Mouse (Mus musculus) hindbrain, embryonic 12.5 days (tissue): ENCODE measurements at regions not wholly inside any gene's neighbourhood (a gene's known extent, or its start where the extent isn't known, plus 50 kb on each side); places are given as distances from the start of the nearest gene placed in this dataset.
"Not testable (repeated sequence)": the region's sequence is repeated elsewhere in the genome, so short reads cannot be mapped to it uniquely, and the experiment has no call there.

Experiments used
- ATAC-seq: fragments of 200-750 bp; cut with Nextera tagmentation; 2 replicates; pipeline ENCODE4 v1.8.0; 2017; ENCODE audit warnings: moderate TSS enrichment; ENCODE audit not compliant: low FRiP score
- H3K27ac ChIP-seq: fragments of 300-500 bp; sonication (generic); 2 replicates; pipeline ENCODE4 v1.5.1; 2016; ENCODE audit warnings: mild to moderate bottlenecking
- H3K27me3 ChIP-seq: fragments of 300-500 bp; sonication (generic); 2 replicates; pipeline ENCODE4 v1.6.1; 2016; ENCODE audit warnings: mild to moderate bottlenecking
- H3K36me3 ChIP-seq: fragments of 300-500 bp; sonication (generic); 2 replicates; pipeline ENCODE4 v1.6.1; 2016; ENCODE audit warnings: mild to moderate bottlenecking
- H3K4me1 ChIP-seq: fragments of 300-500 bp; sonication (generic); 2 replicates; pipeline ENCODE4 v1.6.1; 2016
- H3K4me2 ChIP-seq: fragments of 300-500 bp; sonication (generic); replicated peaks from 2 replicates; pipeline ENCODE4 v1.6.1; 2016; ENCODE audit warnings: mild to moderate bottlenecking
- H3K4me3 ChIP-seq: fragments of 300-500 bp; sonication (generic); 2 replicates; pipeline ENCODE4 v1.5.1; 2016; ENCODE audit warnings: mild to moderate bottlenecking
- H3K9ac ChIP-seq: fragments of 300-500 bp; sonication (generic); 2 replicates; pipeline ENCODE4 v1.6.1; 2016; ENCODE audit warnings: mild to moderate bottlenecking, moderate library complexity
- H3K9me3 ChIP-seq: fragments of 300-500 bp; sonication (generic); replicated peaks from 2 replicates; pipeline ENCODE4 v1.6.1; 2016; ENCODE audit warnings: mild to moderate bottlenecking
- WGBS: fragments of 180-500 bp; shearing (Covaris S2); methylation state at CpG from one replicate; pipeline ENCODE4 v1.1.7; 2016; 5-methylcytosine and 5-hydroxymethylcytosine counted together

DNA sequence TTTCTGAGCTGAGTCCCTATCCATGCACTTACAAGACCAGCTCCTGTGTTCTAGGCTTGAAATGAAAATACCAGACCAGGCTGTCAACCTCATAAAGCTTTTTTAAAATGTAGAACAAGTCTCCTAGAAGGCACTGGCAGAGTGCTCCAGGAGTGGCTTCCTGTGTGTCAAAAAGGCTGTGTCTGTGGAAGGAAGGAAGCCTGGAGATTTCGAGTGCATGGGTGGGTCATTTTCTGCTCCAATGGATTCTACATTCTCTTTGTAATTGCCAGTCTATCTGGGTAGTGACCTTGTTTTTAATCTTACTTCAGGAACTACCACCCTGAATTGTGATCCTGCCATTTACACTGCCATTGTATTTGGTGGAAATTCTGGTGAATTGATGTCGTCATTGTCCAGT lies 113.9 kb upstream of the Slc38a2 start:
- 76% methylated on average over 2 of the region's 2 CpGs for WGBS
- no peak overlapping the region for H3K27ac ChIP-seq
- H3K4me1 ChIP-seq: no peaks in the 10 kb centered on the region
- H3K27me3 ChIP-seq: no peaks in the 10 kb centered on the region
- H3K36me3 ChIP-seq: no peaks in the 10 kb centered on the region
- peaks cover 14% of the 10 kb centered on the region; the same call in 1 of the 2 replicates for H3K9me3 ChIP-seq
- no peak overlapping the region for H3K4me2 ChIP-seq
- H3K4me3 ChIP-seq: no peak overlapping the region
- no peak overlapping the region for H3K9ac ChIP-seq
- ATAC-seq: no peak

DNA sequence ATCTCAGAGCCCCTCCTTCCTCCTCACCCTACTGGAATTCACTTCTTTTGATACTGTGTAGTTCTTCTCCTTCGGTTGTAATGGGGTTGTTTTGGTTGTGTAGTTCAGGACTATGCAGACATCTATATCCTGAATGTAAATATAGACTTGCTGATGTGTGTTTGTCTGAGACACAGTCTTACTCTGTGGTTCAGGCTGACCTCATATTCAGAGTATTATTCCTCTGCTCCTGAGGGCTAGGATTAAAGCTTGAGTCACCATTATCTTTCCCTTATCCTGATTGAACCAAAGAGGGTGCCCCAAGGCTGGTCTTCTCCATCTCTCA lies 103.2 kb upstream of the Slc38a2 start:
- H3K27me3 ChIP-seq: no peaks in the 10 kb centered on the region
- no peak overlapping the region for H3K4me2 ChIP-seq
- H3K36me3 ChIP-seq: no peaks in the 10 kb centered on the region
- H3K27ac ChIP-seq: no peak overlapping the region
- H3K4me3 ChIP-seq: no peak overlapping the region
- H3K4me1 ChIP-seq: no peaks in the 10 kb centered on the region
- H3K9me3 ChIP-seq: no peaks in the 10 kb centered on the region
- ATAC-seq: no peak
- 77% methylated on average over 1 of the region's 1 CpGs for WGBS
- H3K9ac ChIP-seq: no peak overlapping the region

DNA sequence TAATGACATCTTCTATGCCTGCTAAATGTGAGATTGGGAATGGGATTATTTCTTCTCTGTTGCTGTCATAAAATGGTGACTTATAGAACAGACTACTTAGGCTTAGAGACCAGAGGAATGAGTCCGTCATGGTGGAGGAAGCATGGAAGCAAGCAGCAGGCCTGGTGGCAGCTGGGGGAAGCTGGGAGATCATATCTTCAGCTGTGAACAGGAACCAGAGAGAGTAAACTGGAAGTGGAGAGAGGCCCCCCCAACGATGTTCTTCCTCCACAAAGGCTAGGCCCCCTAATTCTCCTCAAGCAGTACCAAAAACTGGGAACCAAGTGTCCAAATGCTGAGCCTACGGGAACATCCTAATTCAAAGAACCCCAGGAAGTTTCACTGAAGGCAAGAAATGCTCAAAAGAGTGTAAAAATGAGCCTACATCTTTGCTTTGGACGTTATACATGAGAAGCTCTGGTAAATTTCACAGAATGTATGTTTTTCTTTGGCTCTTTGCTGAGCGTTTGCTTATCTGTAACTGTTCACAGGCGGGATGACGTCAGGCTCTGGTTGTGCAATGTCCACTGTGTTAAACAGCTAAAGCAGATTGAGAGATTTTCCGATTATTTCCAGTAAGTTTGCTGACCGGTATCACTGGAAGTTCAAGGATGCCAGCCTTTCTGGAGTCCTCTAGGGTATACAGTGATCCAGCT lies 102.7 kb upstream of the Slc38a2 start:
- Histone ChIP-seq H3K27ac (no peak overlapping the region), H3K27me3 (no peaks in the 10 kb centered on the region), H3K4me3 (no peak overlapping the region), H3K9me3 (no peaks in the 10 kb centered on the region), H3K4me2 (no peak overlapping the region), H3K36me3 (no peaks in the 10 kb centered on the region), H3K4me1 (no peaks in the 10 kb centered on the region), H3K9ac (no peak overlapping the region)
- 82% methylated on average over 9 of the region's 9 CpGs for WGBS
- ATAC-seq: no peak

DNA sequence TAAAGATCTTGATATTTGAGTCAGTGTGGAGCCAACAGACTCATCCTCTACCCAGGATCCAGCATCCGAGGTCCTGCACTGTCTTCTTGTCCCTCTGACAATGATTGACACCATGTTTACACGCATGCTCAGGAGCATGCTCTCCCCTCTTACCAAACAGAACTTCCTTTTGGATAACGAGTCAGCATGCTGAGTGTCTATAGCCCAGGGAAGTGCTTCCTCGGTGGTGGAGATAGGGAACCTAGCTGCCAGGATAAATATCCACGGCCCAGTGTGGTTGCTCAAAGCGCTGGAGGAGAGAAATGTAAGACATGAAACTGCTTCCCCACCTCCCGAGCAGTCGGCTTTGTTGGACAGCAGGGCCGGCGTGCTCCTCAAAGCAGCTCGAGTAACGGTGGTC lies 99.7 kb upstream of the Slc38a2 start:
- H3K4me2 ChIP-seq: no peak overlapping the region
- H3K9me3 ChIP-seq: no peaks in the 10 kb centered on the region
- WGBS: 61% methylated on average over 12 of the region's 12 CpGs
- no peaks in the 10 kb centered on the region for H3K36me3 ChIP-seq
- H3K4me3 ChIP-seq: no peak overlapping the region
- H3K27me3 ChIP-seq: no peaks in the 10 kb centered on the region
- H3K4me1 ChIP-seq: no peaks in the 10 kb centered on the region
- ATAC-seq: no peak
- no peak overlapping the region for H3K9ac ChIP-seq
- no peak overlapping the region for H3K27ac ChIP-seq

DNA sequence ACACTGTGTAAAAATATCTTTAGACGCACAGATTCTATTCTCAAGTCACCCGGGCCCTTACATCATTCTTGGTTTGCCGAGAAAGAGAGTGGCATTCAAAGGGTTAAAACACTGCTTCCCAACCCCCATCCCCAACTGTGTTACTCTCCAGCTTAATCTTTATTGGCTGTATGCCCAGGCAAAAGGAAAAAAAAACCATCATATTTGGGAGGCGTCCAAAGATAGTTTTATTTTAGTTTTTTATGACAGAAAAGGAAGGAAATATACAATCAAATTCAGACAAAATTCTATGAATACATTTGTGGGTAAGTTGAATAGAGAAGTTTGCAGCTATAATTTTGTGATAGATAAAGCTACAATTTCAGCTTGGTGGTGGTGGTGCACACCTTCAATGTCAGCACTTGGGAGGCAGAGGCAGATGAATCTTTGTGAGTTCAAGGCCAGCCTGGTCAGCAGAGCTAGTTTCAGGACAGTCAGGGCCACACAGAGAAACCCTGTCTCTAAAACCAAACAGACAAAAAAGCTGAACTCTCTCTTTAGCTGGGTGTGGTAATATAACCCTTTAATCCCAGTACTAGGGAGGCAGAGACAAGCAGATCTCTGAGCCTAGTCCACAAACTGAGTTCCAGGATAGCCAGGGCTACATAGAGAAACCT lies 98.2 kb upstream of the Slc38a2 start:
- no peak overlapping the region for H3K4me3 ChIP-seq
- WGBS: 73% methylated on average over 4 of the region's 4 CpGs
- no peak overlapping the region for H3K9ac ChIP-seq

DNA sequence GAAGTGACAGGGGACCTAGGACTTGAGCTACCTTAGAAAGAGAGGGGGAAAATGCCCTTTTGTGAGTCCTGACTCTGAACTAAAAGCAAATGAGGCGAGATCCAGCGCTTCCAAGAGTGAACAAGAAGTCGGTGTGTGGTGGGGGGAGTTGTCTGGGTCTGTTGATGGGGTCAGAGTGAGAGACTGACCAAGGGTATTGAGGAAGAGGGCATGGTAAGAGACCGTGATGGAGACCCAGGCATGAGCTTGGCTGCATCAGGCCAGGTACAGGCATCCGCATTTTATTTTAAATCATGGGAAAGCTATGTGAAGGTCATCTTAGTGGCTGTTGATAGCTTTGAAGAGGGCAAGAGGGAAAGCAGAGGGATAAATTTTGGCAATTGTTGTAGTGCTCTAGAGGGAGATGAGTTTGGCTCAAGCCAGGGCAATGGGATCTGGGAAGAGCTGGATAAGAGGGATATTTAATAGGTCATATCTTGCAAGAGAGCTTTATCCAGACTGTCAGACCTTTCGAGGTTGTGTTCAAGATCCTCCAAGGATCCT lies 94.7 kb upstream of the Slc38a2 start:
- no peak overlapping the region for H3K4me3 ChIP-seq
- no peak for ATAC-seq
- H3K36me3 ChIP-seq: no peaks in the 10 kb centered on the region
- no peak overlapping the region for H3K27ac ChIP-seq
- no peak overlapping the region for H3K9ac ChIP-seq
- no peaks in the 10 kb centered on the region for H3K4me1 ChIP-seq
- H3K9me3 ChIP-seq: no peaks in the 10 kb centered on the region
- no peaks in the 10 kb centered on the region for H3K27me3 ChIP-seq
- no peak overlapping the region for H3K4me2 ChIP-seq
- WGBS: 93% methylated on average over 6 of the region's 6 CpGs

More for the DNA sequence above, 98.2 kb upstream of the Slc38a2 start:
- H3K36me3 ChIP-seq: no peaks in the 10 kb centered on the region
- no peak overlapping the region for H3K27ac ChIP-seq
- ATAC-seq: no peak
- H3K9me3 ChIP-seq: no peaks in the 10 kb centered on the region
- H3K4me2 ChIP-seq: no peak overlapping the region
- no peaks in the 10 kb centered on the region for H3K4me1 ChIP-seq
- no peaks in the 10 kb centered on the region for H3K27me3 ChIP-seq

DNA sequence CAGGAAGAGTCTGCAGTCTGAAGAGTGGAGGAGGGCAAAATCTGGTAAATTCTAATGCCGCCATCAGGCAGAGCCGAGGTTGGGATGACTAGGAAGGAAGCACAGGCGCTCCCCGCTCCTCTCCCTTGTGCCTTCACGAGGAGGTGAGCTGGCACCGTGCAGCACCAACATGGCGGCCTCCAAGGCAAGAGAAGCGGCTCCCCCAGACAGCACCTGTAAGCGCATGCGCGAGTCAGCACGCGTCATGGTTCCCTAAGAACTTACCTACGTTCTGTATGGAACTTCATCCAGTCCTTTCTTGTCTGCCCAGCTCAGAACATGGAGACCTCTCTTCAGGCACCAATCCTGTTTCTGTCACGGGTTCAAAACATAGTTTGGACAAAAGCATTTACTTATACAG lies 93.7 kb upstream of the Slc38a2 start:
- no peaks in the 10 kb centered on the region for H3K9me3 ChIP-seq
- H3K27ac ChIP-seq: no peak overlapping the region
- H3K9ac ChIP-seq: no peak overlapping the region
- no peak for ATAC-seq
- no peaks in the 10 kb centered on the region for H3K27me3 ChIP-seq
- no peak overlapping the region for H3K4me2 ChIP-seq
- H3K4me1 ChIP-seq: no peaks in the 10 kb centered on the region
- no peak overlapping the region for H3K4me3 ChIP-seq
- 96% methylated on average over 15 of the region's 15 CpGs for WGBS
- no peaks in the 10 kb centered on the region for H3K36me3 ChIP-seq

DNA sequence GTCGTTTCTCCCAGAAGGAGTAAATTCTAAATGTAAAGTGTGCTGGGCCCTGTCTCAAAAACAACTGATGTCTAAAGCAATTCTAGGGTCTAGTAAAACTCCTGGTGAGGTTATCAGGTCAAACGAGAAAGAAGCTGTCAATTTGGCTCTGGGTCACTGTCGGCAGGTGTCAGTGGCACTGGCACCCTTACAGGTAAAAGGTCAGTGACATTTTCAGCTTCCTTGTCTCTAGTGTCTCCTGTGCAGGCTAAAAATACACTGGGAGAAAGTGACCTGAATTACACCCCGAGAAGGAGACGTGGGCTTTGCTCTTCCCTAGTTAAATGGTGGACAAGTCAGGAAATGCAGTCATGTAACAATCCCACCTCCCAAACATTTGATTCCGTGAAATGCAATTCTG lies 91.8 kb upstream of the Slc38a2 start:
- H3K4me2 ChIP-seq: no peak overlapping the region
- H3K27me3 ChIP-seq: no peaks in the 10 kb centered on the region
- no peak overlapping the region for H3K27ac ChIP-seq
- 75% methylated on average over 6 of the region's 6 CpGs for whole genome bisulfite sequencing
- no peaks in the 10 kb centered on the region for H3K4me1 ChIP-seq
- H3K36me3 ChIP-seq: no peaks in the 10 kb centered on the region
- no peaks in the 10 kb centered on the region for H3K9me3 ChIP-seq
- H3K9ac ChIP-seq: no peak overlapping the region
- ATAC-seq: no peak
- no peak overlapping the region for H3K4me3 ChIP-seq

DNA sequence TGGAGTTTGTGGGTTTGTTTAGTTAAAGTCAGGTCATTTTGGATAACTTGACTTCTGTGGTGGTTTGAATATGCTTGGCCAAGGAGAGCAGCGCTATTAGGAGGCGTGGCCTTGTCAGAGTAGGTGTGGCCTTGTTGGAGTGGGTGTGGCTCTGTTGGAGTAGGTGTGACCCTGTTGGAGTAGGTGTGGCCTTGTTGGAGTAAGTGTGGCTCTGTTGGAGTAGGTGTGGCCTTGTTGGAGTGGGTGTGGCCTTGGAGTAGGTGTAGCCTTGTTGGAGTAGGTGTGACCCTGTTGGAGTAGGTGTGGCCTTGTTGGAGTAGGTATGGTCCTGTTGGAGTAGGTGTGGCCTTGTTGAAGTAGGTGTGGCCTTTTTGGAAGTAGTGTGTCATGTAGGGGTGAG lies 88.4 kb upstream of the Slc38a2 start:
- not testable (repeated sequence) for H3K27ac ChIP-seq, H3K4me3 ChIP-seq, H3K4me2 ChIP-seq, H3K4me1 ChIP-seq, H3K36me3 ChIP-seq, H3K27me3 ChIP-seq, ATAC-seq, H3K9me3 ChIP-seq, H3K9ac ChIP-seq
- 94% methylated on average over 2 of the region's 2 CpGs for WGBS

DNA sequence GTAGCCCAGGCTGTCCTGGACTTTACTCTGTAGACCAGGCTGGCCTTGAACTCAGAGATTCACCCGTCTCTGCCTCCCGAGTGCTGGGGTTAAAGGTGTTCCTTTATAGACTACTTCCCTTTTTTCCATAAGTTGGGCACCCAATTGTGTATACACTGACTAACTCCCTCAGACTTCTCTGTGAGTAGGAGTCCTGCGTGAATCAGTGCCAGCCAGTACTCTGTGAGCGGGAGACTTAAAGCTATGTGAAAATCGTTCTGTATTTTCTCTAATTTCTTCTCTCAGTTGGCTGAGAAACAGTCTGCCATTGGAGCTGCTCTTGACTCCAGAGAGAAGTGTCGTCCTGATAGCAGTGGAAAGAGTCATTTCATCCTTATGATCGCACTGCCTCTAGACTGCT lies 85.0 kb upstream of the Slc38a2 start:
- no peaks in the 10 kb centered on the region for H3K36me3 ChIP-seq
- H3K4me1 ChIP-seq: no peaks in the 10 kb centered on the region
- no peaks in the 10 kb centered on the region for H3K27me3 ChIP-seq
- no peak overlapping the region for H3K27ac ChIP-seq
- ATAC-seq: no peak
- whole genome bisulfite sequencing: 91% methylated on average over 7 of the region's 7 CpGs
- no peak overlapping the region for H3K4me2 ChIP-seq
- no peak overlapping the region for H3K9ac ChIP-seq
- no peaks in the 10 kb centered on the region for H3K9me3 ChIP-seq
- H3K4me3 ChIP-seq: no peak overlapping the region

DNA sequence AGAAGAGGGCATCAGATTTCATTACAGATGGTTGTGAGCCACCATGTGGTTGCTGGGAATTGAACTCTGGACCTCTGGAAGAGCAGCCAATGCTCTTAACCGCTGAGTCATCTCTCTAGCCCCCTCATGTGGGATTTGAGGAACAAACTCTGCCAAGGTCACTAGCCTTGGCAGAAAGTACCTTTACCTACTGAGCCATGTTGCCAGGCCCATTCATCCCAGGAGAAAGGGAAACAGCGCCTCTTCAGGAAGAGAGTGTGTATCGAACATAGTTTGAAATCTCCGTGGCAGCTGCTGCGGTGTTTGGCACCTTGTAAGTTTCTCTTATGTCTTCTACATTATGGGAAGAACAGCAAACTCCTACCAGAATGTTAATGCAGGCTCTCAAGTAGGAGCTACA lies 82.0 kb upstream of the Slc38a2 start:
- ATAC-seq: no peak
- WGBS: 74% methylated on average over 5 of the region's 5 CpGs
- no peaks in the 10 kb centered on the region for H3K9me3 ChIP-seq
- no peak overlapping the region for H3K4me2 ChIP-seq
- H3K4me3 ChIP-seq: no peak overlapping the region
- no peaks in the 10 kb centered on the region for H3K36me3 ChIP-seq
- no peak overlapping the region for H3K27ac ChIP-seq
- no peak overlapping the region for H3K9ac ChIP-seq
- H3K27me3 ChIP-seq: no peaks in the 10 kb centered on the region
- no peaks in the 10 kb centered on the region for H3K4me1 ChIP-seq

DNA sequence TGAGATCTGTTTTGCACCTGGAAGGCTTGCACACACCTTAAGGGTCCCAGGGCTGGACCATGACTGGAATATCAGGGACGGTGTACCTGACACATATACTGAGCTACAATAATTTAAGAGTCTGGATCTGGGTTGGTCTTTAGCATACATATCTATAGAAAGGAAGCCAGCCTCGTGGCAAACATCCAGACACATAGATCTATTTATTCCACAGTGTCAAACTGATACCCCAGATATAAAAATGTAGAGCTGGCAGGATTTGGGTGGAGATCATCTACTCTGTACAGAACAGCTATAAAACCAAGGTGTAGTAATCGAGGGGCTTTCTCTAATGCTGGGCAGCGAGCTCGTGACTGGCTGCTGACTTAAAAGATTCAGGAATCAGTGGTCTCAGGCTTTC lies 81.1 kb upstream of the Slc38a2 start:
- Histone ChIP-seq H3K27me3 (no peaks in the 10 kb centered on the region), H3K27ac (no peak overlapping the region), H3K9ac (no peak overlapping the region), H3K9me3 (no peaks in the 10 kb centered on the region), H3K36me3 (no peaks in the 10 kb centered on the region), H3K4me1 (no peaks in the 10 kb centered on the region), H3K4me2 (no peak overlapping the region), H3K4me3 (no peak overlapping the region)
- WGBS: 89% methylated on average over 5 of the region's 5 CpGs
- ATAC-seq: no peak

DNA sequence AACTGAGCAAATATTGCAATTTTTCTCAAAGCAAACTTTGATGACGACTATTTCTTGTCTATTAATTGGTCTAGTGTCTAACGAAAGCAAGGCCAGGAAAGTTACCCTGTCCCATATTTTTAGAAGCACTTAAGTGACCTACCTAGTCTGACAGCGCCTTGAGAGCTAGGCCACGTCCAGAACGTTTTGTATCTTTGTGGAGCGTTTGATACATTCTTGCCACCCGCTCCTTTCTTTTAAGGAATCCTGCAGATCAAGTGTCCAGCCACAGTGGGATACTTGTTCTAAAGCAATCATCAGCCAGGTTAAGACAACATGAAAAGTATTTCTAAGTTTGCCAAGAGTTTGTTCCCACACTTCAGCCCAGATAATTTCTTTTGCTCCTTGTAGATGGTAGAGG lies 79.8 kb upstream of the Slc38a2 start:
- H3K4me3 ChIP-seq: no peak overlapping the region
- no peak overlapping the region for H3K27ac ChIP-seq
- 85% methylated on average over 7 of the region's 7 CpGs for WGBS

More for the DNA sequence above, 79.8 kb upstream of the Slc38a2 start:
- H3K4me2 ChIP-seq: no peak overlapping the region
- no peaks in the 10 kb centered on the region for H3K36me3 ChIP-seq
- ATAC-seq: no peak
- H3K27me3 ChIP-seq: no peaks in the 10 kb centered on the region
- no peaks in the 10 kb centered on the region for H3K4me1 ChIP-seq
- no peaks in the 10 kb centered on the region for H3K9me3 ChIP-seq
- H3K9ac ChIP-seq: no peak overlapping the region
